Mouse (Mus musculus): ENCODE measurements around the gene Abcc9. TPM values are rescaled to one million over a fixed set of nuclear protein-coding genes. Genes with fewer than 3 reads are reported as not detected.

Abcc9 gene
- total and polyA plus RNA-seq, 3 experiments = not detected

DNA sequence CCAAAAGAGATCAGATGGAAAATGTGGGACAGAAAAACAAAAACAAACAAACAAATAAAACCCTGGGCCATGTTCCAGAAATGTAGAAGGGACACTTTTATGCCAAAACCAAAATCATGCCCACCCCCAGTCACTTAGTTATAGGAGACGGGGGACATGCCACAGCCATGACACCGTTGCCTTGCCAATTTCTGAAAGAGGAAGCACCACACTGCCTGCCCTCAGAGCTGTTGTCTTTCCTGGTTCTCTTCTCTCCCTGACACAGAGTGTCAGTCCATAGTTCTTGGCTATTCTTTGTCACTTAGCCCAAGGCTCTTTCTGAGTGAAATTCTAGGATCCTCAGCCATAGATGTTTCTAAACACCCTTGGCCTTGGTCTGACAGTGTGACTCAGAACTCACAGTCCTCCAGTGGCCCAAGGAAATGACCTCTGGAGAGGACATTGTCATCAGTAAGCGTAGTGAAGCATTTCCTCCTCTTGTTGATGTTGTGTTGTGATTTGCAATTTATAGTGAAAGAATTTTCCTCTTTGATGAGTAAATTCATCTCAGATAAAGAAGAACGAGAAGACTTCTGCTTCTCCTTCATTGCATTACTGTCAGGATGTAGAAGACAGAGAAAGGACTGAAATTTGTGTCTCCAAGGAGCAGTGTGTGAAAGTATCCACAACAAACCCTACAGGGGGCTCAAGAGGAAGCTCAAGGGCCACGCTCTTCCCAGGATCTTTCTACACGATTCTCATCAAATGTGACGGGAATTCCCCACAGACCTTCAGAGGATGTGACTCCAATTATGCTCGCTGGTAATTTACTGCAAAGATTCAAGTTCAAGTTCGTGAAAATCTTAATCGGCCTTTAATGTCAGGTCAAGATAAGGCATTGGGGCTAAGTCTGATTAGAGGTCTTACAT lies 143.1 kb downstream of the Abcc9 start:
- in situ Hi-C loops (cut with MboI; ENCODE audit: low pct_ligation_motif_present, low pct_unique_long_range_greater_than_20kb, low sequenced_read_pairs) (no loop called here), dilution Hi-C loops (cut with MboI; ENCODE audit: extremely low pct_ligation_motif_present, extremely low pct_unique_long_range_greater_than_20kb, low sequenced_read_pairs) (no loop called here)
- Histone ChIP-seq H3K4me3 (replicated peaks in 1 of 3; ENCODE audit: low read depth in 2 of 3, low read length in 2 of 3, poor library complexity in 1 of 3) (no peak overlapping the region), H3K9ac (ENCODE audit: insufficient read depth, low read depth) (no peak overlapping the region), H3K27me3 (replicated peaks) (no peaks in the 10 kb centered on the region), H3K9me3 (replicated peaks; ENCODE audit: low read length) (no peaks in the 10 kb centered on the region), H3K4me1 (ENCODE audit: control insufficient read depth in 1 of 2, insufficient read depth in 2 of 2) (peaks cover 0 to 14% of the 10 kb centered on the region in 2 experiments; a peak in 1 of 4 replicates), H3K4me2 (ENCODE audit: insufficient read depth, low read depth, poor library complexity, severe bottlenecking) (no peak overlapping the region), H3K36me3 (replicated peaks in 1 of 2; ENCODE audit: control insufficient read depth in 1 of 2, insufficient read depth in 1 of 2, low read length in 1 of 2) (no peaks in the 10 kb centered on the region), H3K79me2 (replicated peaks; ENCODE audit: control insufficient read depth, extremely low read depth, insufficient read depth, poor library complexity, severe bottlenecking) (no peaks in the 10 kb centered on the region), H3K27ac (ENCODE audit: insufficient read depth, low read depth) (no peak overlapping the region)
- DNase-seq (ENCODE audit: extremely low read depth) = no peak
- TF ChIP-seq MAX (IDR thresholded peaks at IDR 0.05; ENCODE audit: low read length) = no peak
- no peak for TF ChIP-seq EP300 (IDR thresholded peaks at IDR 0.05; ENCODE audit: low read length)
- no peak for TF ChIP-seq SMC3 (IDR thresholded peaks at IDR 0.05; ENCODE audit: low read depth, low read length)
- TF ChIP-seq TBP (conservative IDR thresholded peaks at IDR 0.05; ENCODE audit: low read depth, low read length) = no peak
- no peak for TF ChIP-seq NELFE (IDR thresholded peaks at IDR 0.05; ENCODE audit: low read depth, low read length)

DNA sequence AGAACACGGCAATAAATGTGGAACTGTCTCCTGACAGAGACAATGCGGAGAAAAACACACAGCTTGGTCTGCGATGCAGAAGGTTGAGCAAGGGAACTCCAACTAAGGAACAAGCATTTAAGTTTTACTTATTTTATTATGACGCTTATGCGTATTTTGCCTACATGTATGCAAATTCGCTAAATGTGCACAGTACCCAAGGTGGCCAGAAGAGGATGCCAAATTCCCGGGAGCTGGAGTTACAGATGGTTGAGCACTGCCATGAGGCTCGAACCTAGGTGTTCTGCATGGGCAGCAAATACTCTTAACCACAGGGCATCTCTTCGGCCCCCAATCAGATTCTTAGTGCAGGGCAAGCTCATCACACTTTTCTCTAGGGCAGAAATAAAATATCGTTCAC lies 144.0 kb downstream of the Abcc9 start:
- no peaks in the 10 kb centered on the region for H3K9me3 ChIP-seq (replicated peaks; ENCODE audit: low read length)
- H3K79me2 ChIP-seq (replicated peaks; ENCODE audit: control insufficient read depth, extremely low read depth, insufficient read depth, poor library complexity, severe bottlenecking) = no peaks in the 10 kb centered on the region
- H3K4me2 ChIP-seq (ENCODE audit: insufficient read depth, low read depth, poor library complexity, severe bottlenecking) = no peak overlapping the region
- no peak for DNase-seq (ENCODE audit: extremely low read depth)
- H3K4me1 ChIP-seq (ENCODE audit: control insufficient read depth in 1 of 2, insufficient read depth in 2 of 2) = peaks cover 0 to 14% of the 10 kb centered on the region in 2 experiments; a peak in 1 of 4 replicates
- H3K36me3 ChIP-seq (replicated peaks in 1 of 2; ENCODE audit: control insufficient read depth in 1 of 2, insufficient read depth in 1 of 2, low read length in 1 of 2) = no peaks in the 10 kb centered on the region
- in situ Hi-C loops (cut with MboI; ENCODE audit: low pct_ligation_motif_present, low pct_unique_long_range_greater_than_20kb, low sequenced_read_pairs) (no loop called here), dilution Hi-C loops (cut with MboI; ENCODE audit: extremely low pct_ligation_motif_present, extremely low pct_unique_long_range_greater_than_20kb, low sequenced_read_pairs) (no loop called here)
- no peaks in the 10 kb centered on the region for H3K27me3 ChIP-seq (replicated peaks)
- no peak overlapping the region for H3K4me3 ChIP-seq (replicated peaks in 1 of 3; ENCODE audit: low read depth in 2 of 3, low read length in 2 of 3, poor library complexity in 1 of 3)
- TF ChIP-seq RCOR1 (conservative IDR thresholded peaks at IDR 0.05; ENCODE audit: low read depth, low read length) (no peak), ZC3H11A (IDR thresholded peaks at IDR 0.05; ENCODE audit: low read depth, low read length) (no peak), NELFE (IDR thresholded peaks at IDR 0.05; ENCODE audit: low read depth, low read length) (no peak), MEF2A (IDR thresholded peaks at IDR 0.05; ENCODE audit: borderline replicate concordance, low read depth, low read length) (no peak), RAD21 (IDR thresholded peaks at IDR 0.05; ENCODE audit: low read depth, low read length) (peak; percentile 10; the same call in 1 of the 2 replicates), MAFK (IDR thresholded peaks at IDR 0.05; ENCODE audit: insufficient replicate concordance, low read length) (no peak), SMC3 (IDR thresholded peaks at IDR 0.05; ENCODE audit: low read depth, low read length) (peak; percentile 22; the same call in 1 of the 2 replicates), ZKSCAN1 (IDR thresholded peaks at IDR 0.05; ENCODE audit: borderline replicate concordance, low read depth, low read length) (no peak), TBP (conservative IDR thresholded peaks at IDR 0.05; ENCODE audit: low read depth, low read length) (no peak), ELF1 (IDR thresholded peaks at IDR 0.05; ENCODE audit: low read depth, low read length) (no peak), CTCF (conservative IDR thresholded peaks at IDR 0.05 in 1 of 2, IDR thresholded peaks at IDR 0.05 in 1 of 2; ENCODE audit: low read depth in 2 of 2, low read length in 2 of 2) (peak in 1 of 2 experiments; percentile 34; a peak in 2 of 4 replicates), PAX5 (IDR thresholded peaks at IDR 0.05; ENCODE audit: low read length) (no peak)
- H3K27ac ChIP-seq (ENCODE audit: insufficient read depth, low read depth) = no peak overlapping the region
- no peak overlapping the region for H3K9ac ChIP-seq (ENCODE audit: insufficient read depth, low read depth)
